Mouse (Mus musculus) erythroblast, embryonic 14.5 days (primary cell): ENCODE measurements around the gene Cryzl1.

Experiments
- GATA1 ChIP-seq: IDR thresholded peaks from 2 replicates; pipeline ENCODE4 v1.6.1; 2012; ENCODE audit warnings: low read length, inconsistent platforms, mixed read lengths
- TAL1 ChIP-seq: IDR thresholded peaks from 3 replicates; pipeline ENCODE4 v1.6.1; 2012; ENCODE audit warnings: low read length, inconsistent platforms, mixed read lengths

GRCm38 (mm10) chr16:91658471-91658870 lies 70.3 kb downstream of the Cryzl1 start:
- TF ChIP-seq TAL1 = no peak
- TF ChIP-seq GATA1 = no peak
